Mouse (Mus musculus): ENCODE data around the gene Aloxe3. TPM values are rescaled to one million over a fixed set of nuclear protein-coding genes. Genes with fewer than 3 reads are reported as not detected.
"Not testable (repeated sequence)": the region's sequence is repeated elsewhere in the genome, so short reads cannot be mapped to it uniquely, and the experiment has no call there.

Gene Aloxe3
- total and polyA plus RNA-seq, 3 experiments = 0.13 to 0.23 TPM; not detected in 1

DNA sequence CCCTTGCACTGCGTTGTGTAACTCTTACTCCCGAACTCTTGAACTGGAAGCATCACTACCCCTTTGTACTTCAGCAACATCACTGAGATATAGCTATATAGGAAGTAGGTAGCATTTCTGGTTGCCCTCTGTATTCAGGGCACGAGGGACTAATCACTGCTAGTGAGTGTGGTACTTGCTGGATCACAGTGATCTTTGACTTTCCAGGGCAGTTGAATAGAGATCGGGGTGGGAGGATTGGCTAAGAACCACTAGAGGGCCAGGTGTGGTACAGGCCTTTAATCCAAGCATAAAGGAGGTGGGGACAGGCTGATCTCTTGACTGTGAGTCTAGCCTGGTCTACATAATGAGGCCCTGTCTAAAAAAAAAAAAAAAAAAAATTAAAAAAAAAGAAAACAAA lies 32.8 kb upstream of the Aloxe3 start:
- dilution Hi-C loops (cut with MboI; ENCODE audit: extremely low pct_ligation_motif_present, extremely low pct_unique_long_range_greater_than_20kb, low sequenced_read_pairs) = no loop called here
- in situ Hi-C loops (cut with MboI; ENCODE audit: low pct_ligation_motif_present, low pct_unique_long_range_greater_than_20kb, low sequenced_read_pairs) = loop anchor here (25.0 kb wide), 1 partner anchor 919 kb away; the partner anchor contains the start of genes Acadvl, Dlg4 and Dvl2
- Histone ChIP-seq H3K9me3 (replicated peaks; ENCODE audit: low read length) (no peaks in the 10 kb centered on the region), H3K27me3 (replicated peaks) (peaks cover 6% of the 10 kb centered on the region), H3K4me2 (ENCODE audit: insufficient read depth, low read depth, poor library complexity, severe bottlenecking) (no peak overlapping the region), H3K36me3 (replicated peaks in 1 of 2; ENCODE audit: control insufficient read depth in 1 of 2, insufficient read depth in 1 of 2, low read length in 1 of 2) (peaks cover 23 to 37% of the 10 kb centered on the region in 2 experiments), H3K27ac (ENCODE audit: insufficient read depth, low read depth) (no peak overlapping the region), H3K79me2 (replicated peaks; ENCODE audit: control insufficient read depth, extremely low read depth, insufficient read depth, poor library complexity, severe bottlenecking) (peaks cover 29% of the 10 kb centered on the region), H3K4me3 (replicated peaks in 1 of 3; ENCODE audit: low read depth in 2 of 3, low read length in 2 of 3, poor library complexity in 1 of 3) (no peak overlapping the region), H3K4me1 (ENCODE audit: control insufficient read depth in 1 of 2, insufficient read depth in 2 of 2) (peaks cover 20 to 74% of the 10 kb centered on the region in 2 experiments), H3K9ac (ENCODE audit: insufficient read depth, low read depth) (no peak overlapping the region)
- 0 out of 2 replicates have a peak, but pooled peaks have one; percentile 4 for TF ChIP-seq POLR2A (IDR thresholded peaks at IDR 0.05; ENCODE audit: low read depth, low read length)
- TF ChIP-seq GABPA (IDR thresholded peaks at IDR 0.05; ENCODE audit: insufficient replicate concordance, low read depth, low read length) = no peak
- no peak for TF ChIP-seq USF1 (IDR thresholded peaks at IDR 0.05; ENCODE audit: low read depth, low read length)
- peak; percentile 17; the same call in 1 of the 2 replicates for TF ChIP-seq SMC3 (IDR thresholded peaks at IDR 0.05; ENCODE audit: low read depth, low read length)
- TF ChIP-seq CTCF (conservative IDR thresholded peaks at IDR 0.05 in 1 of 2, IDR thresholded peaks at IDR 0.05 in 1 of 2; ENCODE audit: low read depth in 2 of 2, low read length in 2 of 2) = peak in 1 of 2 experiments; percentile 45; a peak in 2 of 4 replicates
- no peak for TF ChIP-seq ZKSCAN1 (IDR thresholded peaks at IDR 0.05; ENCODE audit: borderline replicate concordance, low read depth, low read length)
- peak; percentile 33; the same call in 1 of the 2 replicates for TF ChIP-seq POLR2AphosphoS2 (IDR thresholded peaks at IDR 0.05; ENCODE audit: low read depth, low read length)
- DNase-seq (ENCODE audit: extremely low read depth) = no peak

DNA sequence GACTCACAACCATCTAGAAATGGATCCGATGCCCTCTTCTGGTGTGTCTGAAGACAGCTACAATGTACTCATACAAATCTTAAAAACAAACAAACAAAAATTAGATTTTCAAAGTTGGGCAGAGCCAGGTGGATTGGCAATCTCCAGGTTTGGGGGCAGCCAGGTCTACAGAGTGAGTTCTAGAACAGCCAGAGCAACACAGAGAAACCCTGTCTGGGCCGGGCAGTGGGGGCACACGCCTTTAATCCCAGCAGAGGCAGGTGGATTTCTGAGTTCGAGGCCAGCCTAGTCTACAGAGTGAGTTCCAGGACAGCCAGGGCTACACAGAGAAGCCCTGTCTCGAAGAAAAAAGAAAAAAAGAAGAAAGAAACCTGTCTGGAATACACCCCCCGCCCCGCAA lies 31.8 kb upstream of the Aloxe3 start:
- TF ChIP-seq CHD1 (IDR thresholded peaks at IDR 0.05; ENCODE audit: low read depth, low read length) = peak; percentile 81
- in situ Hi-C loops (cut with MboI; ENCODE audit: low pct_ligation_motif_present, low pct_unique_long_range_greater_than_20kb, low sequenced_read_pairs) = loop anchor here (25.0 kb wide), 1 partner anchor 918 kb away; the partner anchor contains the start of genes Acadvl, Dlg4 and Dvl2
- H3K27me3 ChIP-seq (replicated peaks); H3K9me3 ChIP-seq (replicated peaks; ENCODE audit: low read length); H3K4me2 ChIP-seq (ENCODE audit: insufficient read depth, low read depth, poor library complexity, severe bottlenecking); DNase-seq (ENCODE audit: extremely low read depth); dilution Hi-C loops (cut with MboI; ENCODE audit: extremely low pct_ligation_motif_present, extremely low pct_unique_long_range_greater_than_20kb, low sequenced_read_pairs); H3K27ac ChIP-seq (ENCODE audit: insufficient read depth, low read depth); H3K9ac ChIP-seq (ENCODE audit: insufficient read depth, low read depth); H3K4me3 ChIP-seq (replicated peaks in 1 of 3; ENCODE audit: low read depth in 2 of 3, low read length in 2 of 3, poor library complexity in 1 of 3): not testable (repeated sequence)
- peaks cover 25% of the 10 kb centered on the region for H3K79me2 ChIP-seq (replicated peaks; ENCODE audit: control insufficient read depth, extremely low read depth, insufficient read depth, poor library complexity, severe bottlenecking)
- peaks cover 23 to 37% of the 10 kb centered on the region in 2 experiments for H3K36me3 ChIP-seq (replicated peaks in 1 of 2; ENCODE audit: control insufficient read depth in 1 of 2, insufficient read depth in 1 of 2, low read length in 1 of 2)
- peaks cover 27 to 79% of the 10 kb centered on the region in 2 experiments for H3K4me1 ChIP-seq (ENCODE audit: control insufficient read depth in 1 of 2, insufficient read depth in 2 of 2)

DNA sequence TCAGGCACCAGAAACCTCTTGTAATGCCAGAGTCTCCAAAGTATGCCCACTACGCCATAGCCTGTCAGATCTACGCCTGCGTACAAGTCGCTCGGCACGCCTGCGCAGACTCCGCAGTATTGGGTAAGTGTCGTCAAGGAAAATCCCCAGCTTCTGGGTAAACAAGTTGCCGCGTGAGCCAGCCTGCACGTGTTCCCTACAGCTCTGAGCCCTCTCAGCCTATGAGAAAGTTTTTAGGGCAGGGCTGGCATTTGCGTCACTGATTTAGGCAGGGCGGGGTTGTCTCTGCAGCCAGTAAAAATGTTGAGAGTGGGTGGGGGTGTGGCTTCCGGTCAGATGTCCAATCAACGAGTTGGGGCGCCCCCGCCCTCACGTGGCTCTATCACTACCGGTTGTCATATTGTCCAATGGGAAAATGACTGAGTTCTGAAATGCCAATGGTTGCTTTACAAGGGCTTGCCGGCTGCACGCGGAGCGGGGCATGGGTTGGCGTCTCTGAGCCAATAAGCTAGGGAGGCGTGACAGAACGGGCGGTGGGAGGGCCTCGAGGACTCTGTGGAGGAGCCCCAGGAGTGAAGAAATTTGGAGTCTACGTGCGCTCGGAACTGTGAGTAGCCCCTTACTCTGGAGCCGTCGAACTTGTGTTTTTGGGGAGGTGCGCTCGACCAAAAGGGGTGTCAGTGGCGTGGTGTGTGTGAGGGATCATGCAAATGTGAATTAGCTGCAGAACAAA lies 30.8 kb upstream of the Aloxe3 start, which contains the start of gene Per1:
Gene Per1 (plus strand): TSS at position 521 of the 733 bp plus-strand sequence.
- Histone ChIP-seq H3K9ac (ENCODE audit: insufficient read depth, low read depth) (peak within 1 kb of the TSS; percentile 54), H3K4me1 (ENCODE audit: control insufficient read depth in 1 of 2, insufficient read depth in 2 of 2) (peaks cover 21 to 71% of the 10 kb centered on the region in 2 experiments), H3K4me3 (replicated peaks in 1 of 3; ENCODE audit: low read depth in 2 of 3, low read length in 2 of 3, poor library complexity in 1 of 3) (peak within 1 kb of the TSS; percentile 50 to 89 (median 66)), H3K27ac (ENCODE audit: insufficient read depth, low read depth) (peak within 1 kb of the TSS; percentile 62), H3K27me3 (replicated peaks) (peaks cover 6% of the 10 kb centered on the region), H3K4me2 (ENCODE audit: insufficient read depth, low read depth, poor library complexity, severe bottlenecking) (peak within 1 kb of the TSS; percentile 93), H3K36me3 (replicated peaks in 1 of 2; ENCODE audit: control insufficient read depth in 1 of 2, insufficient read depth in 1 of 2, low read length in 1 of 2) (peaks cover 17 to 31% of the 10 kb centered on the region in 2 experiments), H3K79me2 (replicated peaks; ENCODE audit: control insufficient read depth, extremely low read depth, insufficient read depth, poor library complexity, severe bottlenecking) (peaks cover 21% of the 10 kb centered on the region), H3K9me3 (replicated peaks; ENCODE audit: low read length) (no peaks in the 10 kb centered on the region)
- peak; percentile 100 for DNase-seq (ENCODE audit: extremely low read depth)
- in situ Hi-C loops (cut with MboI; ENCODE audit: low pct_ligation_motif_present, low pct_unique_long_range_greater_than_20kb, low sequenced_read_pairs) = loop anchor here (25.0 kb wide), 1 partner anchor 917 kb away; the partner anchor contains the start of genes Acadvl, Dlg4 and Dvl2
- dilution Hi-C loops (cut with MboI; ENCODE audit: extremely low pct_ligation_motif_present, extremely low pct_unique_long_range_greater_than_20kb, low sequenced_read_pairs) = no loop called here
- TF ChIP-seq ZNF384 (IDR thresholded peaks at IDR 0.05; ENCODE audit: low read depth, low read length) (no peak), MXI1 (IDR thresholded peaks at IDR 0.05; ENCODE audit: low read depth, low read length) (peak; percentile 99), USF2 (conservative IDR thresholded peaks at IDR 0.05; ENCODE audit: low read depth, low read length) (peak; percentile 85), PAX5 (IDR thresholded peaks at IDR 0.05; ENCODE audit: low read length) (no peak), MAFK (IDR thresholded peaks at IDR 0.05; ENCODE audit: insufficient replicate concordance, low read length) (no peak), TBP (conservative IDR thresholded peaks at IDR 0.05; ENCODE audit: low read depth, low read length) (0 out of 2 replicates have a peak, but pooled peaks have one; percentile 14), ZMIZ1 (IDR thresholded peaks at IDR 0.05; ENCODE audit: low read depth, low read length) (no peak; the same call in 1 of the 2 replicates), MYC (IDR thresholded peaks at IDR 0.05; ENCODE audit: low read depth, low read length) (peak; percentile 98), HCFC1 (IDR thresholded peaks at IDR 0.05; ENCODE audit: low read depth, low read length) (peak; percentile 82), MEF2A (IDR thresholded peaks at IDR 0.05; ENCODE audit: borderline replicate concordance, low read depth, low read length) (peak; percentile 35; the same call in 1 of the 2 replicates), POLR2A (IDR thresholded peaks at IDR 0.05; ENCODE audit: low read depth, low read length) (peak; percentile 48; the same call in 1 of the 2 replicates), ETS1 (conservative IDR thresholded peaks at IDR 0.05; ENCODE audit: low read depth, low read length) (peak; percentile 98), NRF1 (IDR thresholded peaks at IDR 0.05; ENCODE audit: low read depth, low read length) (peak; percentile 96), SIN3A (IDR thresholded peaks at IDR 0.05; ENCODE audit: low read length) (peak; percentile 100), CHD1 (IDR thresholded peaks at IDR 0.05; ENCODE audit: low read depth, low read length) (no peak), GABPA (IDR thresholded peaks at IDR 0.05; ENCODE audit: insufficient replicate concordance, low read depth, low read length) (no peak; the same call in 1 of the 2 replicates), RAD21 (IDR thresholded peaks at IDR 0.05; ENCODE audit: low read depth, low read length) (no peak), UBTF (IDR thresholded peaks at IDR 0.05; ENCODE audit: low read depth, low read length) (peak; percentile 30; the same call in 1 of the 2 replicates)

All from CH12.LX (cell line).